Mouse (Mus musculus) liver, embryonic 11.5 days (tissue): Measurements from ENCODE around the gene Ccdc106. TPM values are rescaled to one million over a fixed set of nuclear protein-coding genes. Genes with fewer than 3 reads are reported as not detected.
"Not testable (repeated sequence)": the region's sequence is repeated elsewhere in the genome, so short reads cannot be mapped to it uniquely, and the experiment has no call there.

ENCODE experiments used
- ATAC-seq: fragments of 200-750 bp; cut with Nextera tagmentation; replicated peaks from 2 replicates; pipeline ENCODE4 v1.8.0; 2017; ENCODE audit warnings: moderate number of reproducible peaks, mild to moderate bottlenecking, moderate TSS enrichment, moderate library complexity; ENCODE audit not compliant: low FRiP score
- DNase-seq: peaks from one replicate; pipeline ENCODE4 v3.0.0-alpha.2; 2017; ENCODE audit warnings: low spot score
- H3K27ac ChIP-seq: fragments of 300-500 bp; sonication (generic); 2 replicates; pipeline ENCODE4 v1.5.1; 2014; ENCODE audit warnings: mild to moderate bottlenecking, low read depth, low read length, control low read depth
- H3K27me3 ChIP-seq: fragments of 300-500 bp; sonication (generic); replicated peaks from 2 replicates; pipeline ENCODE4 v1.6.1; 2014; ENCODE audit warnings: low read length, mixed read lengths; ENCODE audit not compliant: control insufficient read depth, insufficient read depth
- H3K36me3 ChIP-seq: fragments of 300-500 bp; sonication (generic); 2 replicates; pipeline ENCODE4 v1.6.1; 2014; ENCODE audit warnings: mild to moderate bottlenecking, low read length, moderate library complexity, mixed read lengths; ENCODE audit not compliant: control insufficient read depth, insufficient read depth
- H3K4me1 ChIP-seq: fragments of 300-500 bp; sonication (generic); replicated peaks from 2 replicates; pipeline ENCODE4 v1.6.1; 2014; ENCODE audit warnings: low read length, mixed read lengths; ENCODE audit not compliant: control insufficient read depth, insufficient read depth
- H3K4me2 ChIP-seq: fragments of 300-500 bp; sonication (generic); 2 replicates; pipeline ENCODE4 v1.6.1; 2014; ENCODE audit warnings: mild to moderate bottlenecking, control low read depth, moderate library complexity
- H3K4me3 ChIP-seq: fragments of 300-500 bp; sonication (generic); 2 replicates; pipeline ENCODE4 v1.5.1; 2014; ENCODE audit warnings: low read depth, low read length, control low read depth
- H3K9ac ChIP-seq: fragments of 300-500 bp; sonication (generic); 2 replicates; pipeline ENCODE4 v1.6.1; 2014; ENCODE audit warnings: low read depth, low read length, control low read depth
- H3K9me3 ChIP-seq: fragments of 300-500 bp; sonication (generic); 2 replicates; pipeline ENCODE4 v1.6.1; 2016; ENCODE audit warnings: low read length, inconsistent platforms, mixed read lengths; ENCODE audit not compliant: control insufficient read depth
- WGBS: fragments of 180-500 bp; shearing (Covaris S2); extraction: QIAGEN DNeasy Blood & Tissue Kit; methylation state at CpG from one replicate; pipeline ENCODE4 v1.1.7; 2014; 5-methylcytosine and 5-hydroxymethylcytosine counted together
- polyA plus RNA-seq: library from polyadenylated mRNA; unstranded; fragments of >200 nt; fragmentation: Nextera tagmentation; extraction: Ambion mirVana; gene quantifications from 2 replicates; pipeline ENCODE4 v1.2.1, GENCODE M21; 2014

The Ccdc106 gene
- polyA plus RNA-seq, 1 experiment from 2014 or later: 5.2 TPM

DNA sequence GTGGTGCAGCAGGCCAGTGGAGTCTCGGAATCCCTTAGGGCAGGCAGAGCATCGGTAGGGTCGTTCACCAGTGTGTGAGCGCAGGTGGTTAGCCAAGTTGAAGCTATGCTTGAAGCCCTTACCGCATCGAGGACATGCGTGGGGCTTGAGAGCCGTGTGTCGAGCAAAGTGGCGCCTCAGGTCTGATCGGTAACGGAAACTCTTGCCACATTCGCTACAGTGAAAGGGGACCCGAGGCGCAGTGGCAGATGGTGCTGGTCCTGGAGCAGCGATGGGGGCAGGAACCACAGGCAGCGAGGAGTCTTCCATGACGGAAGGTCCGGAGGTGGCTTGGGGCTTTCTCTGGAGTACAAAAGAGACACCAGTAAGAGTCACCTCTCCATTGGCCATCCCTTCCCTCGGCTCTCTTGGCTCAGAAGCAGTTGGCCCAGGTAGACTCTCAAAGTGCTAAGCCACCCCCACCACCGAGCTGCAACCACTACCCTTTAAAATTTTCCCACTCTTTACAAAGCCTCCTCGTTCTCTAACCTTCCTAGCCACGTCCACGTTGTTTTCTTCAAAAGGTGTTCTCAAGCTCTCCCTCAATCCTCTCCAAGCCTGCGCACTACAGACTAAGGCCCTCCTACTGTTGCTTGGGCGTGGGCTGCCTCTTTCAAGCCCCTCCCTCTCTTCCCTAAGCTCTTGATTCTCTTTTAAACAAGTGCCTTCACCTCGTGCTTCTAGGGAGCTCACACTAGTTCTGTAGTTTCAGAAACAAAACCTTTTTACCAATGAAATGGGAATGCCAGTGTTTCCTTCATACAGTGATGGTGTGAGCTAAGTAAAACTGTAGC lies 7.5 kb upstream of the Ccdc106 start:
- DNase-seq (no peak), ATAC-seq (no peak)
- H3K4me2 ChIP-seq: peak overlapping the region; percentile 90
- H3K9ac ChIP-seq: peak overlapping the region; percentile 35; the same call in 1 of the 2 replicates
- no peaks in the 10 kb centered on the region for H3K27me3 ChIP-seq
- H3K9me3 ChIP-seq: peaks cover 2% of the 10 kb centered on the region; the same call in 1 of the 2 replicates
- 85% methylated on average over 27 of the region's 27 CpGs for WGBS
- peaks cover 13% of the 10 kb centered on the region for H3K4me1 ChIP-seq
- peak overlapping the region; percentile 28; the same call in 1 of the 2 replicates for H3K27ac ChIP-seq
- H3K36me3 ChIP-seq: peaks cover 56% of the 10 kb centered on the region
- peak overlapping the region; percentile 75 for H3K4me3 ChIP-seq

DNA sequence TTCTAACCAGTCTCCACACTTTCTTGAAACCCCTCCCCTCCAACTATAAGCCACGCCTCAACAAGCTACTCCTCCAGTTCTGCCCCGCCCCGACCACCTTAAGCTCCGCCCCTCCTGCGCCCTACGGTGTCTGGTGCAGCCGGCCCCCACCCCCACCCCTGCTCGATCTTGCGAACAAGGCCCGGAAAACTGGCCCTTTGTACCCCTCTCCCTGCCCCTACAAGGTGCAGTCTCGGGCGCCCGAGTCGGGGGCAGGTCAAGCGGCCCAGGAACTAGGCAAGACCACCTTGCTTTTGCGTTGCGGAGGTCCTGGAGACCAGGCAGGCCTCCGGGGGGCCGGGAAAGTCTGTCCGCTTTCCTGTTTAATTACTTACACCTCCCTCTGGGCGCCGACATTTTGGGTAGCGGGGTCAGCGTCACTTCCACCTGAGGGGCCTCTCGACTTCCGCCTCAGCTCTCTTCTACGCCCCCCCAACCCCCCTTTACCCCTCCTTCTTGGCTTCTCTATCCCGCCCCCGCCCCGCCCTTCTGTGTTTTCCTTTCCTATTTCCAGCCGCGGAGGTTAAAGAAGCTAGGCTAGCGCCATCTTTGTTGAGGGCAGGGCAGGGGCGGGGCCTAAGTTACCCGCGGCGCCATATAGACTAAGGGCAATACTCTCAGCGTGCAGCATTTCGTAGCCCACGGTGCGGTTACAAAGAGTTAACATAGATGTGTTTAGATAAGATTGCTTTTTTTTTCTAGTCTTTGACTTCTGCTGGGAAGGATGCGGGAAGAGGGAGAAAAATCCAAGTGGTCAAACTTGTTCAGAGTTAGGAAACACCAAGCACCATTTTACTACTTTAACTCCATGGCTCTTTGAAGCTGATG lies 5.9 kb upstream of the Ccdc106 start, which contains the start of the genes Zfp524 and Fiz1:
Zfp524 (plus strand) TSS at position 165 of the 867 bp plus-strand sequence.
Fiz1 (minus strand) TSS at position 447 of the 867 bp plus-strand sequence.
- ATAC-seq (peak; percentile 79), DNase-seq (peak; percentile 94)
- WGBS: under 1% methylated on average over 42 of the region's 42 CpGs
- peak within 1 kb of the TSS; percentile 99 for H3K27ac ChIP-seq
- peak within 1 kb of the TSS; percentile 90 for H3K4me2 ChIP-seq
- no peaks in the 10 kb centered on the region for H3K27me3 ChIP-seq
- H3K9me3 ChIP-seq: no peaks in the 10 kb centered on the region
- peak within 1 kb of the TSS; percentile 75 for H3K4me3 ChIP-seq
- H3K4me1 ChIP-seq: peaks cover 17% of the 10 kb centered on the region
- H3K36me3 ChIP-seq: peaks cover 40% of the 10 kb centered on the region
- H3K9ac ChIP-seq: peak within 1 kb of the TSS; percentile 93

DNA sequence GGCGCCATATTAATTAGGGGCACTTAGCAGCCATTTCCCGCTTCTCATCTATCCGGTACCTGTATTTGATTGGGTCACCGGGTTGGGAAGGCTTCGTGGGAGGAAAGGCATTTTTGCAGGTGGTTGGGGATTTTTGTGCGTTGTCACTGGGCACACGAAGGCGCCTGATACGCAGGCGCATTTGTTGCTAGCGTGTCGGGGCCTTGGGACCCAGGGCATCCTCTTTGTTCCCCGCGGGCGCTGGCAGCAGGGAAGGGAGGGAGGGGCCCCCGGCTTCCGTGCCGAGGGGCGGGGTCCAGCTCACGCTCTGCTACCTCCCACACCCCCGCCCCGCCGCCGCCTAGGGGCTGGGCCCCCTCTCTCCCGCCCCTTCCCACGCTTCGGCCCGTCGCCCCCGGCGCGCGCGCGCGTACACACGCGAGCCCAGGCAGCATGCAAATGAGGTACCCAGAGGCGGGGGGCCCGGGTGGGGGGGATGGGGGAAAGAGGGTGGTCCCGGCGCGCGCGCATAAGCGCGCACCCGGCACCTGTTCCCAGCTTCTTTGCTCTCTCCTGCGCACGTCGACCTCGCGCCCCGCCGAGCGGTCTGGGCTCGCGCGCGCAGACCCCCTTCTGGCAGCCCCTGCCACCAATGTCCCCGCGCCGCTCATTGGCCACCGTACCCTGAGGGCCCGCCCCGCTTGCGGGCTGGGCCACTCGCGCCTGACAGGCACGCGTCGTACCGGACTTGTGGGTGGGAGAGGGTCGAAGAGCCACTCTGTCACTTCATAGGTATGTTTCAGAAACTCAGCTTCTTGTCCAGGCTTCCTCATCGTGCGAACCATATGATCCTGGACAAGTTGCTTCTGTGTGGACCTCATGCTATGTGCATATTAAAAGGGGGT lies 5.0 kb upstream of the Ccdc106 start, which contains the start of gene Gm44973:
Gm44973 (plus strand) TSS at position 379 of the 884 bp plus-strand sequence.
- Histone ChIP-seq H3K9ac (peak within 1 kb of the TSS; percentile 93), H3K27me3 (no peaks in the 10 kb centered on the region), H3K27ac (peak within 1 kb of the TSS; percentile 99), H3K4me1 (peaks cover 19% of the 10 kb centered on the region), H3K9me3 (no peaks in the 10 kb centered on the region), H3K4me3 (peak within 1 kb of the TSS; percentile 75), H3K4me2 (peak within 1 kb of the TSS; percentile 90), H3K36me3 (peaks cover 32% of the 10 kb centered on the region)
- peak; percentile 97 for DNase-seq
- under 1% methylated on average over 63 of the region's 76 CpGs for WGBS
- peak; percentile 77 for ATAC-seq

DNA sequence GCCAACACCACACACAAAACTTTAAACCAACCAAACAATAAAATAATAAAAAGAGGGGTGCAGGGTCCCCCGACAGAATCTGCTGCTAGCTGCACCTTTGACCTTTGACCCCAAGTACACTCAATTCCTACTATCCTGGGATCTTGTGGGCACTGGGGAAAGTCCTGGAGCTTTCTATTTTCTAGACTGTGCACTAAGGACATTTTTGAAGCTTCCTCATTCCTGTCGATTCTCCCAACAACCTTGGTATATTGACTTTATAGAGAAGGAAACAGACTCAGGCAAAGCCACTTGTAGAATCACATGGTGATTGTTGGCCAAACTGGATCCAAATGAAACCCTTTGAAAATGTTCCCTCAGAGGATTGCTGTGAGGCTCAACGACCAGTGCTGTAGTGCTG lies 4.3 kb upstream of the Ccdc106 start:
- peaks cover 26% of the 10 kb centered on the region for H3K36me3 ChIP-seq
- peaks cover 21% of the 10 kb centered on the region for H3K4me1 ChIP-seq
- peak overlapping the region; percentile 90 for H3K4me2 ChIP-seq
- peak overlapping the region; percentile 99 for H3K27ac ChIP-seq
- DNase-seq (no peak), ATAC-seq (no peak)
- H3K4me3 ChIP-seq: peak overlapping the region; percentile 75
- H3K9ac ChIP-seq: peak overlapping the region; percentile 93
- no peaks in the 10 kb centered on the region for H3K9me3 ChIP-seq
- no peaks in the 10 kb centered on the region for H3K27me3 ChIP-seq
- 53% methylated on average over 3 of the region's 3 CpGs for WGBS

DNA sequence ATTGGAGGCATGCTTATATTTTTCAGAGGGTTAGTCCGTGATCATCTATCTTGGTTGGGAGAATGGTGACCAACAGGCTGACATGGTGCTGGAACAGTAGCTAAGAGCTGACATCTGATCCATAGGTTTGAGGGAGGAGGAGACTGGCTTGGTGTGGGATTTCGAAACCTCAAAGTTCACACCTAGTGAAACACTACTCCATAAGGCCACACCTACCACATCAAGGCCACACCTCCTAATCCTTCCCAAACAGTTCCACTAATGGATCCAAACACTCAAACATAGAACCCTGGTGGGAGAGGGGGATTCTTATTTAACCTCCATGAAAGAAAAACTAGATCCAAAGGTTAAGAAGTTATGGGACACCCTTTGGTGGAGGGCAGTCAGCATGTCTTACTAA lies 3.4 kb upstream of the Ccdc106 start:
- no peaks in the 10 kb centered on the region for H3K9me3 ChIP-seq
- no peak for DNase-seq
- H3K27me3 ChIP-seq: no peaks in the 10 kb centered on the region
- H3K4me2 ChIP-seq: no peak overlapping the region
- peaks cover 25% of the 10 kb centered on the region for H3K4me1 ChIP-seq
- H3K4me3 ChIP-seq: no peak overlapping the region
- H3K36me3 ChIP-seq: peaks cover 17% of the 10 kb centered on the region
- ATAC-seq: no peak
- H3K27ac ChIP-seq: no peak overlapping the region
- no peak overlapping the region for H3K9ac ChIP-seq
- WGBS: 94% methylated on average over 2 of the region's 2 CpGs

DNA sequence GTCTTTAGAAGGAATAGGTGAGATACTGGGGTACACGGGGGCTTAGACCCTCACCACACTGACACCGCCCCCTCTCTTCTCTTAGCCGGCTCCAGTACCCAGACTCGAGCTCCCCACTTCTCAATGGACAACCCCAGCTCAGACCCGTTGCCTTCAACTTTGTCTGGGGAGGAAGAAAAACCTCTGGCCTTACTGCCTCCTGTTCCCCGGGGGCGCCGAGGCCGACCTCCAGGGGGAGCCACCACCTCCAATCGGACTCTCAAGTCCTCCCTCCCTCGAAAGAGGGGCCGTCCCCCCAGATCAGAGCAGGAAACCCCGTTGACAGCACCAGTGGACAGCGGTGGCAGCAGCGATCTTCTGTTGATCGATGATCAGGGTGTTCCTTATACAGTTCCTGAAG lies 3.0 kb upstream of the Ccdc106 start:
- 91% methylated on average over 16 of the region's 16 CpGs for WGBS
- H3K4me3 ChIP-seq: no peak overlapping the region
- H3K4me2 ChIP-seq: no peak overlapping the region
- no peak overlapping the region for H3K9ac ChIP-seq
- DNase-seq (no peak), ATAC-seq (no peak)
- H3K36me3 ChIP-seq: peaks cover 16% of the 10 kb centered on the region
- H3K4me1 ChIP-seq: peaks cover 25% of the 10 kb centered on the region
- no peaks in the 10 kb centered on the region for H3K27me3 ChIP-seq
- no peaks in the 10 kb centered on the region for H3K9me3 ChIP-seq
- no peak overlapping the region for H3K27ac ChIP-seq

DNA sequence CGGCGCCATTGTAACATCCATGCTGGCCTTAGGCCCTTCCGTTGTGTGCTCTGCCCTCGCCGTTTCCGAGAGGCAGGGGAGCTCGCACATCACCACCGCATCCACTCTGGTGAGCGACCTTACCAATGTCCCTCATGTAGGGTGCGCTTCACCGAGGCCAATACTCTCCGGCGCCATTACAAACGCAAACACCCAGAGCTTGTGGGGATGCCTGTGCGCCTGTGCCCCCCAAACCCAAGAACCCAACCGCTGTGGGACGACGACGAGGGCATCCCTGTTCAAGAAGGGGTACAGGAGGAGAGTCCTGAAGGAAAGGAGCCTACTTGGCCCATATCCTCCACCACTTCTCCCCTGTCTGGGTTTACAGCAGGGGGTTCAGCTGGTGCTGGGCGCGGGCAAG lies 2.4 kb upstream of the Ccdc106 start:
- Histone ChIP-seq H3K9ac (no peak overlapping the region), H3K4me1 (peaks cover 25% of the 10 kb centered on the region), H3K9me3 (no peaks in the 10 kb centered on the region), H3K27ac (no peak overlapping the region), H3K36me3 (peaks cover 13% of the 10 kb centered on the region; the same call in 1 of the 2 replicates), H3K27me3 (no peaks in the 10 kb centered on the region), H3K4me2 (no peak overlapping the region), H3K4me3 (no peak overlapping the region)
- DNase-seq: no peak
- ATAC-seq: no peak
- WGBS: 96% methylated on average over 21 of the region's 21 CpGs

DNA sequence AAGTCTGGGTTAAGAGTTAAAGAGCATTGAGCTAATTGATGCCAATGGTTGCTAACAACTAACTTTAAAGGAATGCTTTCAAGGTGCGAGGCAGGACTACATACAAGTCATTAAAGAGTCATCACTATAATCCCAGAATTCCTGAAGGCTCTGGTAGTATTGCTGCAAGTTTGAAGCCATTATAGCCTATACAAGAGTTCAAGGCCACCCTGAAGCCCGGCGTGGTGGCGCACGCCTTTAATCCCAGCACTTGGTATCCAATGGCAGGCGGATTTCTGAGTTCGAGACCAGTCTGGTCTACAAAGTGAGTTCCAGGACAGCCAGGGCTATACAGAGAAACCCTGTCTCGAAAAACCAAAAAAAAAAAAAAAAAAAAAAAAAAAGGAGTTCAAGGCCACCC lies 777 bp upstream of the Ccdc106 start:
- H3K4me1 ChIP-seq: peaks cover 20% of the 10 kb centered on the region
- not testable (repeated sequence) for H3K27me3 ChIP-seq, ATAC-seq, DNase-seq, H3K9me3 ChIP-seq
- H3K9ac ChIP-seq: peak overlapping the region; percentile 93
- peak overlapping the region; percentile 78 for H3K4me2 ChIP-seq
- peak overlapping the region; percentile 98 for H3K27ac ChIP-seq
- H3K4me3 ChIP-seq: peak overlapping the region; percentile 87
- WGBS: 26% methylated on average over 8 of the region's 8 CpGs
- H3K36me3 ChIP-seq: peaks cover 17% of the 10 kb centered on the region; the same call in 1 of the 2 replicates
